Mouse (Mus musculus) kidney, adult 2 months (tissue): ENCODE data around the gene Grip1.

Experiments
- CTCF ChIP-seq: fragments of 200-500 bp; conservative IDR thresholded peaks from 2 replicates; pipeline ENCODE4 v1.5.1; 2011; ENCODE audit warnings: low read depth, mild to moderate bottlenecking, control low read depth, low read length, moderate library complexity, mixed read lengths; ENCODE audit not compliant: insufficient read depth, insufficient read length
- POLR2A ChIP-seq: fragments of 200-500 bp; IDR thresholded peaks from one replicate; pipeline ENCODE4 v1.6.1; 2011; ENCODE audit warnings: low read depth, low read length, control low read depth

DNA sequence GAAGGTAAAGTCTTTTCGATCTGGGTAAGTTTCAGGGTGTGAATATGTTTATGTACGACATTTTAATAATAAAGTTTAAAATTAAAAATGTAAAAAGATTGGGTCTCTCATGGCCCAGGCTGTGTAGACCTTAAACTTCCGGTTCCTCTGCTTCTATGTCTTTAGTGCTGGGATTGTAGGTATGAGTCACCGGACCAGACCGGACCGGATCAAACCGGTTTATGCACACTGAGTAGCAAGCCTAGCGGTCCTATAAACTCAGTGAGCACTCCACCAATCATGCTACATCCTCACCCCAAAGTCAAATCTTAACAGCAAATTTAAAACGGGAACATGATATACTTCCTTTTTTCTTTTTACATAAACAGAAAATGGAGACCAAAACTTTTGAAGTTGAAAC is 530.7 kb downstream of the Grip1 start:
- TF ChIP-seq CTCF (no peak), POLR2A (no peak)
